In the genomic region with DNA sequence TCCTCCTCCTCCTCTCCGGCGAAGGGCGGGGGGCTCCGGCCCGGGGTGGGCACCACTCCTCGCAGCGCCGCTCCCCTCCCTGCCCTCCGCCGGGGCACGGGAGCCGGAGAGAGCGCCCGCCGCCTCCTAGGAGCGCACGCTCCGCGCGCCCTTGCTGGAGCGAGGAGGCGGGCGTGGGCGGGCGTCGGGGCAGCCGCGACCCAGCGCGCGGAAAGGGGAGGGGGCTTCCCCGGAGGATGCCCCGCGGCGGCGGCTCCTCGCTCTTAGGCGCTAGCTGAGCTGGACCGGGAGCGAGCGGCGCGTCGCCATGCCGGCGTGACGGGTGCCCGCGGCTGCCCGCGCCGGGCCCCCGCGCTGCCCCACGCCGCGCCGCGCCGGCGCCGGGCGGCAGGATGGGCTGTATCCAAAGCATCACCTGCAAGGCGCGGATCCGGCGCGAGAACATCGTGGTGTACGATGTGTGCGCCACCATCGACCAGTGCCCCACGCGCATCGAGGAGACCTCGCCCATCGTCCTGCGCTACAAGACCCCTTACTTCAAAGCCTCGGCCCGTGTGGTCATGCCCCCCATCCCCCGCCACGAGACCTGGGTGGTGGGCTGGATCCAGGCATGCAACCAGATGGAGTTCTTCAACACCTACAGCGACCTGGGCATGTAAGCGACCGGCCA, we compare ENCODE assay signal across 7 mouse cellular contexts. TPM values are rescaled to one million over a fixed set of nuclear protein-coding genes. Genes with fewer than 3 reads are reported as not detected.
DNase-seq lines count a peak whose midpoint lies in the region; ATAC-seq and TF ChIP-seq lines count a peak whose summit lies in the region.

A gene (plus strand): TSS at position 244 of the 670 bp plus-strand sequence.

- H3K9me3 ChIP-seq in heart, embryonic 15.5 days (replicated peaks), result no peaks in the 10 kb centered on the region

- no peak for TF ChIP-seq CTCF in cortical plate, adult 2 months (IDR thresholded peaks at IDR 0.05; ENCODE audit: extremely low read depth, insufficient read depth, low read length)

- TF ChIP-seq POLR2A in cortical plate, adult 2 months (IDR thresholded peaks at IDR 0.05; ENCODE audit: extremely low read depth, insufficient read depth, low read length), result no peak

- WGBS in heart, embryonic 15.5 days, result under 1% methylated on average over 72 of the region's 85 CpGs
- WGBS in macrophage (ENCODE audit: missing documents), result 2% methylated on average over 60 of the region's 85 CpGs

- no peaks in the 10 kb centered on the region for H3K36me3 ChIP-seq in heart, embryonic 15.5 days
- H3K36me3 ChIP-seq in macrophage (ENCODE audit: inconsistent target), result no peaks in the 10 kb centered on the region

- peak within 1 kb of the TSS; percentile 41 for H3K27ac ChIP-seq in cortical plate, adult 2 months (ENCODE audit: insufficient read depth, low read length)
- H3K27ac ChIP-seq in heart, embryonic 15.5 days, result peak within 1 kb of the TSS; percentile 56
- H3K27ac ChIP-seq in macrophage, result no peak within 1 kb of the TSS

- H3K9ac ChIP-seq in heart, embryonic 15.5 days, result peak within 1 kb of the TSS; percentile 67

- no peaks in the 10 kb centered on the region for H3K79me2 ChIP-seq in macrophage (ENCODE audit: inconsistent target)

- peak within 1 kb of the TSS; percentile 96 for H3K4me2 ChIP-seq in heart, embryonic 15.5 days

- peak; percentile 41 for ATAC-seq in heart, embryonic 15.5 days (replicated peaks; ENCODE audit: insufficient number of reproducible peaks, insufficient read depth, low FRiP score, low read depth)

- peaks cover 1% of the 10 kb centered on the region; the same call in 1 of the 2 replicates for H3K4me1 ChIP-seq in cortical plate, adult 2 months (ENCODE audit: control insufficient read depth, insufficient read depth, low read length)
- peaks cover 13% of the 10 kb centered on the region for H3K4me1 ChIP-seq in heart, embryonic 15.5 days (replicated peaks)

- DNase-seq in urinary bladder, adult 2 months (ENCODE audit: low spot score), result peak; percentile 41
- no peak for DNase-seq in urinary bladder, postnatal 14 days (ENCODE audit: low spot score)
- DNase-seq in layer of hippocampus, postnatal 14 days (ENCODE audit: low spot score in 2 of 2), result peak; percentile 22 to 43
- peak; percentile 8 to 11 for DNase-seq in spleen, postnatal 36 days (ENCODE audit: low spot score in 2 of 2)

- H3K27me3 ChIP-seq in heart, embryonic 15.5 days, result peaks cover 39% of the 10 kb centered on the region

- H3K4me3 ChIP-seq in cortical plate, adult 2 months (ENCODE audit: insufficient read depth, low read length), result peak within 1 kb of the TSS; percentile 96
- peak within 1 kb of the TSS; percentile 75 for H3K4me3 ChIP-seq in heart, embryonic 15.5 days
- H3K4me3 ChIP-seq in macrophage (ENCODE audit: inconsistent target), result peak within 1 kb of the TSS; percentile 20; the same call in 1 of the 2 replicates

RNA-seq across cellular contexts. Expression of the gene that starts here (rescaled TPM):
- 12.0 and 12.9 TPM in 2 replicates for polyA plus RNA-seq in urinary bladder, adult 2 months (2012; rRNA removed)
- 20.1 and 21.7 TPM in 2 replicates for polyA plus RNA-seq in cortical plate, adult 2 months (2012; rRNA removed)
- polyA plus RNA-seq in heart, embryonic 15.5 days (2015; fragmentation: Nextera tagmentation; extraction: Ambion mirVana), result 0.89 and 1.2 TPM in 2 replicates
- 10 to 100 TPM; 29.4 to 30.8 TPM for total RNA-seq in layer of hippocampus, postnatal 14 days (2021)
- 1 to 10 TPM in 9 of 26 experiments, under 1 TPM in 8, not detected in 9; 0.23 to 5.9 (median 1.2) TPM for total RNA-seq in macrophage (2018; cell fraction: chromatin; rRNA removed)
- 1 to 10 TPM in 10 of 26 experiments, under 1 TPM in 14, not detected in 2; 0.07 to 1.8 (median 0.78) TPM for total RNA-seq in macrophage (2018; cell fraction: cytosol; rRNA removed)
- 1 to 10 TPM in 8 of 26 experiments, under 1 TPM in 8, not detected in 10; 0.18 to 3.8 (median 1.0) TPM for total RNA-seq in macrophage (2018; cell fraction: nucleus; rRNA removed)
- 0.42 to 3.9 TPM (median 1.7 TPM) in 3 replicates for polyA plus RNA-seq in macrophage (2018)

Comparison
In these comparisons a context has a peak if more than half of its experiments do, and no peak if none do; other contexts are left out.
1. H3K4me3 ChIP-seq: peak in every context shown above with its lines; median percentile 96 in cortical plate, adult 2 months; 75 in heart, embryonic 15.5 days; 20 in macrophage.